Mouse (Mus musculus): ENCODE measurements around the gene Phykpl.

GRCm38 (mm10) chr11:51614256-51614655 is 29.7 kb downstream of the Phykpl start:
- no peak for TF ChIP-seq POLR2AphosphoS2 (IDR thresholded peaks at IDR 0.05; ENCODE audit: insufficient read length, low read depth)
- TF ChIP-seq TCF3 (IDR thresholded peaks at IDR 0.05; ENCODE audit: insufficient read length, low read depth) = no peak
- no peak for TF ChIP-seq TCF12 (IDR thresholded peaks at IDR 0.05; ENCODE audit: insufficient read depth, poor library complexity, severe bottlenecking)
- TF ChIP-seq USF1 (IDR thresholded peaks at IDR 0.05; ENCODE audit: low read depth) = no peak
- no peak for TF ChIP-seq POLR2A (IDR thresholded peaks at IDR 0.05; ENCODE audit: insufficient read length, low read depth)

Data from myocyte (in vitro differentiated cells).